Mouse (Mus musculus): ENCODE results near the gene Vps26c. TPM values are rescaled to one million over a fixed set of nuclear protein-coding genes. Genes with fewer than 3 reads are reported as not detected.
"Not testable (repeated sequence)": the region's sequence is repeated elsewhere in the genome, so short reads cannot be mapped to it uniquely, and the experiment has no call there.

Gene Vps26c
- polyA plus RNA-seq, 1 experiment from 2014 or later, result 53.2 TPM

GRCm38 (mm10) chr16:94508769-94509168, 17.9 kb downstream of the Vps26c start:
- no peak overlapping the region for H3K27ac ChIP-seq
- H3K27me3 ChIP-seq (ENCODE audit: low read depth, poor library complexity, severe bottlenecking), result no peaks in the 10 kb centered on the region
- 94% methylated on average over 8 of the region's 8 CpGs for WGBS
- no peak for DNase-seq (ENCODE audit: low spot score)
- no peak overlapping the region for H3K4me3 ChIP-seq
- peaks cover 74% of the 10 kb centered on the region for H3K36me3 ChIP-seq
- H3K4me1 ChIP-seq, result no peaks in the 10 kb centered on the region
- no peaks in the 10 kb centered on the region for H3K9me3 ChIP-seq (replicated peaks)

GRCm38 (mm10) chr16:94507071-94507470, 19.6 kb downstream of the Vps26c start:
- no peak for DNase-seq (ENCODE audit: low spot score)
- no peaks in the 10 kb centered on the region for H3K4me1 ChIP-seq
- no peak overlapping the region for H3K4me3 ChIP-seq
- H3K27ac ChIP-seq, result no peak overlapping the region
- H3K36me3 ChIP-seq, result peaks cover 78% of the 10 kb centered on the region
- 95% methylated on average over 2 of the region's 2 CpGs for WGBS
- no peaks in the 10 kb centered on the region for H3K27me3 ChIP-seq (ENCODE audit: low read depth, poor library complexity, severe bottlenecking)
- H3K9me3 ChIP-seq (replicated peaks), result no peaks in the 10 kb centered on the region

- H3K9me3 ChIP-seq (replicated peaks), result no peaks in the 10 kb centered on the region
- H3K4me1 ChIP-seq, result no peaks in the 10 kb centered on the region
- no peak for DNase-seq (ENCODE audit: low spot score)
- H3K27me3 ChIP-seq (ENCODE audit: low read depth, poor library complexity, severe bottlenecking), result no peaks in the 10 kb centered on the region
- no peak overlapping the region for H3K27ac ChIP-seq
- H3K4me3 ChIP-seq, result no peak overlapping the region
- peaks cover 86% of the 10 kb centered on the region for H3K36me3 ChIP-seq
- 95% methylated on average over 5 of the region's 5 CpGs for WGBS
These were observed 22.4 kb downstream of the Vps26c start for GRCm38 (mm10) chr16:94504192-94504591.

- peaks cover 71% of the 10 kb centered on the region for H3K36me3 ChIP-seq
- 89% methylated on average over 5 of the region's 5 CpGs for WGBS
- DNase-seq (ENCODE audit: low spot score), result no peak
These were observed 28.7 kb downstream of the Vps26c start for GRCm38 (mm10) chr16:94497911-94498310.

GRCm38 (mm10) chr16:94497176-94497575, 29.5 kb downstream of the Vps26c start:
- not testable (repeated sequence) for H3K9me3 ChIP-seq (replicated peaks)
- 94% methylated on average over 7 of the region's 7 CpGs for WGBS
- peaks cover 66% of the 10 kb centered on the region for H3K36me3 ChIP-seq

More at GRCm38 (mm10) chr16:94497911-94498310, 28.7 kb downstream of the Vps26c start:
- Histone ChIP-seq H3K9me3 (replicated peaks) (no peaks in the 10 kb centered on the region), H3K27me3 (ENCODE audit: low read depth, poor library complexity, severe bottlenecking) (no peaks in the 10 kb centered on the region), H3K4me1 (no peaks in the 10 kb centered on the region), H3K27ac (no peak overlapping the region), H3K4me3 (no peak overlapping the region)

GRCm38 (mm10) chr16:94489326-94489725, 37.3 kb downstream of the Vps26c start:
- WGBS, result 91% methylated on average over 5 of the region's 5 CpGs
- H3K4me1 ChIP-seq, result no peaks in the 10 kb centered on the region
- no peaks in the 10 kb centered on the region for H3K27me3 ChIP-seq (ENCODE audit: low read depth, poor library complexity, severe bottlenecking)

More at GRCm38 (mm10) chr16:94497176-94497575, 29.5 kb downstream of the Vps26c start:
- not testable (repeated sequence) for H3K27me3 ChIP-seq (ENCODE audit: low read depth, poor library complexity, severe bottlenecking); H3K4me3 ChIP-seq; H3K27ac ChIP-seq; H3K4me1 ChIP-seq; DNase-seq (ENCODE audit: low spot score)

GRCm38 (mm10) chr16:94487341-94487740, 39.3 kb downstream of the Vps26c start:
- Histone ChIP-seq H3K36me3 (no peaks in the 10 kb centered on the region), H3K27me3 (ENCODE audit: low read depth, poor library complexity, severe bottlenecking) (no peaks in the 10 kb centered on the region), H3K4me1 (no peaks in the 10 kb centered on the region), H3K9me3 (replicated peaks) (no peaks in the 10 kb centered on the region), H3K4me3 (no peak overlapping the region), H3K27ac (no peak overlapping the region)
- 85% methylated on average over 5 of the region's 5 CpGs for WGBS
- no peak for DNase-seq (ENCODE audit: low spot score)

More at GRCm38 (mm10) chr16:94489326-94489725, 37.3 kb downstream of the Vps26c start:
- no peak for DNase-seq (ENCODE audit: low spot score)
- Histone ChIP-seq H3K36me3 (no peaks in the 10 kb centered on the region), H3K27ac (no peak overlapping the region), H3K9me3 (replicated peaks) (no peaks in the 10 kb centered on the region), H3K4me3 (no peak overlapping the region)

- Histone ChIP-seq H3K27ac (no peak overlapping the region), H3K36me3 (no peaks in the 10 kb centered on the region), H3K4me3 (no peak overlapping the region), H3K4me1 (no peaks in the 10 kb centered on the region), H3K9me3 (replicated peaks) (no peaks in the 10 kb centered on the region), H3K27me3 (ENCODE audit: low read depth, poor library complexity, severe bottlenecking) (no peaks in the 10 kb centered on the region)
- no peak for DNase-seq (ENCODE audit: low spot score)
- 84% methylated on average over 11 of the region's 11 CpGs for WGBS
These were observed 41.7 kb downstream of the Vps26c start for GRCm38 (mm10) chr16:94484752-94485535.

GRCm38 (mm10) chr16:94473086-94473822, 53.4 kb downstream of the Vps26c start:
- Histone ChIP-seq H3K36me3 (peaks cover 50% of the 10 kb centered on the region), H3K4me3 (no peak overlapping the region), H3K9me3 (replicated peaks) (no peaks in the 10 kb centered on the region), H3K4me1 (no peaks in the 10 kb centered on the region), H3K27me3 (ENCODE audit: low read depth, poor library complexity, severe bottlenecking) (no peaks in the 10 kb centered on the region), H3K27ac (no peak overlapping the region)
- WGBS, result 89% methylated on average over 11 of the region's 11 CpGs
- no peak for DNase-seq (ENCODE audit: low spot score)

GRCm38 (mm10) chr16:94472515-94472951, 54.1 kb downstream of the Vps26c start:
- no peak for DNase-seq (ENCODE audit: low spot score)
- Histone ChIP-seq H3K4me3 (no peak overlapping the region), H3K27me3 (ENCODE audit: low read depth, poor library complexity, severe bottlenecking) (no peaks in the 10 kb centered on the region), H3K27ac (no peak overlapping the region), H3K36me3 (peaks cover 57% of the 10 kb centered on the region), H3K4me1 (no peaks in the 10 kb centered on the region), H3K9me3 (replicated peaks) (no peaks in the 10 kb centered on the region)
- WGBS, result 85% methylated on average over 8 of the region's 8 CpGs

- H3K4me1 ChIP-seq, result no peaks in the 10 kb centered on the region
- no peaks in the 10 kb centered on the region for H3K9me3 ChIP-seq (replicated peaks)
- no peak overlapping the region for H3K27ac ChIP-seq
- peaks cover 96% of the 10 kb centered on the region for H3K36me3 ChIP-seq
- DNase-seq (ENCODE audit: low spot score), result no peak
- 98% methylated on average over 2 of the region's 2 CpGs for WGBS
- H3K4me3 ChIP-seq, result no peak overlapping the region
- no peaks in the 10 kb centered on the region for H3K27me3 ChIP-seq (ENCODE audit: low read depth, poor library complexity, severe bottlenecking)
These were observed 58.2 kb downstream of the Vps26c start for GRCm38 (mm10) chr16:94468391-94468790.

- Histone ChIP-seq H3K27me3 (ENCODE audit: low read depth, poor library complexity, severe bottlenecking) (no peaks in the 10 kb centered on the region), H3K27ac (no peak overlapping the region), H3K4me1 (no peaks in the 10 kb centered on the region), H3K36me3 (peaks cover 97% of the 10 kb centered on the region), H3K9me3 (replicated peaks) (no peaks in the 10 kb centered on the region), H3K4me3 (no peak overlapping the region)
- no peak for DNase-seq (ENCODE audit: low spot score)
- WGBS, result 88% methylated on average over 11 of the region's 11 CpGs
These were observed 59.1 kb downstream of the Vps26c start for GRCm38 (mm10) chr16:94467337-94468055.

- not testable (repeated sequence) for H3K27me3 ChIP-seq (ENCODE audit: low read depth, poor library complexity, severe bottlenecking); H3K4me3 ChIP-seq; H3K4me1 ChIP-seq; DNase-seq (ENCODE audit: low spot score); H3K27ac ChIP-seq; H3K9me3 ChIP-seq (replicated peaks)
- H3K36me3 ChIP-seq, result peaks cover 100% of the 10 kb centered on the region
- 97% methylated on average over 7 of the region's 7 CpGs for WGBS
These were observed 60.3 kb downstream of the Vps26c start for GRCm38 (mm10) chr16:94466317-94466716.

Data from limb, embryonic 10.5 days (tissue).